Mouse (Mus musculus): ENCODE data around the gene Tgfb1. TPM values are rescaled to one million over a fixed set of nuclear protein-coding genes. Genes with fewer than 3 reads are reported as not detected.

The Tgfb1 gene
- polyA plus RNA-seq, 1 experiment from 2014 or later: 0.54 TPM

GRCm38 (mm10) chr7:25707581-25708292, 20.9 kb downstream of the Tgfb1 start:
- Histone ChIP-seq H3K4me1 (replicated peaks; ENCODE audit: control insufficient read depth, insufficient read depth, low read length) (peaks cover 16% of the 10 kb centered on the region), H3K4me2 (ENCODE audit: low read length) (no peak overlapping the region), H3K9me3 (ENCODE audit: control insufficient read depth, low read length) (no peaks in the 10 kb centered on the region), H3K36me3 (ENCODE audit: control insufficient read depth, insufficient read depth) (peaks cover 3% of the 10 kb centered on the region; the same call in 1 of the 2 replicates), H3K27ac (ENCODE audit: low read length) (no peak overlapping the region), H3K9ac (replicated peaks; ENCODE audit: low read depth, low read length) (no peak overlapping the region), H3K4me3 (replicated peaks; ENCODE audit: low read length) (no peak overlapping the region), H3K27me3 (replicated peaks; ENCODE audit: control insufficient read depth, insufficient read depth, low read length) (0 out of 2 replicates have a peak, but pooled peaks cover 5% of the 10 kb centered on the region)
- 71% methylated on average over 15 of the region's 15 CpGs for WGBS
- no peak for ATAC-seq

DNA sequence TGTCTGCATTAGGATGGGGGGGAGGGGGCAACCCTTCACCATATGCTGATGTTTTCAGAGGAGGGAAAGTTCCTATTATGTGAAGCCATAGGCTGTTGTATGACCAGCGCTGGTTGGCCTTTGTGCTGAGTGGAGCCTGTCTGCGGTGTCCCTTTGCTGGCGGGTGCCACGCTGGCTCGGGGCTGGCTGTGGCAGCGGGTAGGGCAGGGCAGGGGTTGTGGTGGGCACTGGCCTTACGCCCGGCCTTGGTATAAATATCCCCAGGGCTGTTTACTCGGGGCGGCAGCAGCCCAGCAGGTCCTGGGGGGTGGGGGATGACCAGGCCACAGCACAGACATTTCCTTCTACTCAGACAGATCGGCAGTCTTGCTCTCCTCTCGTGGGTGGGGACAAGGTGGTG, 23.2 kb downstream of the Tgfb1 start:
- peak overlapping the region; percentile 15; the same call in 1 of the 2 replicates for H3K9ac ChIP-seq (replicated peaks; ENCODE audit: low read depth, low read length)
- H3K4me2 ChIP-seq (ENCODE audit: low read length): no peak overlapping the region
- peak; percentile 47; the same call in 1 of the 2 replicates for ATAC-seq
- no peak overlapping the region for H3K27ac ChIP-seq (ENCODE audit: low read length)
- no peaks in the 10 kb centered on the region for H3K27me3 ChIP-seq (replicated peaks; ENCODE audit: control insufficient read depth, insufficient read depth, low read length)
- peaks cover 23% of the 10 kb centered on the region for H3K36me3 ChIP-seq (ENCODE audit: control insufficient read depth, insufficient read depth)
- H3K9me3 ChIP-seq (ENCODE audit: control insufficient read depth, low read length): no peaks in the 10 kb centered on the region
- no peak overlapping the region for H3K4me3 ChIP-seq (replicated peaks; ENCODE audit: low read length)
- peaks cover 11% of the 10 kb centered on the region for H3K4me1 ChIP-seq (replicated peaks; ENCODE audit: control insufficient read depth, insufficient read depth, low read length)
- WGBS: 11% methylated on average over 12 of the region's 12 CpGs

- Histone ChIP-seq H3K4me1 (replicated peaks; ENCODE audit: control insufficient read depth, insufficient read depth, low read length) (peaks cover 9% of the 10 kb centered on the region), H3K36me3 (ENCODE audit: control insufficient read depth, insufficient read depth) (peaks cover 26% of the 10 kb centered on the region), H3K27ac (ENCODE audit: low read length) (no peak overlapping the region), H3K9ac (replicated peaks; ENCODE audit: low read depth, low read length) (peak overlapping the region; percentile 15; the same call in 1 of the 2 replicates), H3K4me2 (ENCODE audit: low read length) (no peak overlapping the region), H3K27me3 (replicated peaks; ENCODE audit: control insufficient read depth, insufficient read depth, low read length) (no peaks in the 10 kb centered on the region), H3K4me3 (replicated peaks; ENCODE audit: low read length) (no peak overlapping the region), H3K9me3 (ENCODE audit: control insufficient read depth, low read length) (no peaks in the 10 kb centered on the region)
- peak; percentile 24; the same call in 1 of the 2 replicates for ATAC-seq
- 4% methylated on average over 7 of the region's 7 CpGs for WGBS
Measured at GRCm38 (mm10) chr7:25710519-25711130, 23.8 kb downstream of the Tgfb1 start.

- no peaks in the 10 kb centered on the region for H3K27me3 ChIP-seq (replicated peaks; ENCODE audit: control insufficient read depth, insufficient read depth, low read length)
- no peaks in the 10 kb centered on the region for H3K9me3 ChIP-seq (ENCODE audit: control insufficient read depth, low read length)
- no peak overlapping the region for H3K4me3 ChIP-seq (replicated peaks; ENCODE audit: low read length)
- ATAC-seq: no peak
- WGBS: 74% methylated on average over 5 of the region's 5 CpGs
- no peak overlapping the region for H3K9ac ChIP-seq (replicated peaks; ENCODE audit: low read depth, low read length)
- peaks cover 9% of the 10 kb centered on the region for H3K4me1 ChIP-seq (replicated peaks; ENCODE audit: control insufficient read depth, insufficient read depth, low read length)
- H3K4me2 ChIP-seq (ENCODE audit: low read length): no peak overlapping the region
- H3K36me3 ChIP-seq (ENCODE audit: control insufficient read depth, insufficient read depth): peaks cover 30% of the 10 kb centered on the region
- H3K27ac ChIP-seq (ENCODE audit: low read length): no peak overlapping the region
Measured at GRCm38 (mm10) chr7:25711165-25711564, 24.4 kb downstream of the Tgfb1 start.

GRCm38 (mm10) chr7:25711731-25712197, 25.0 kb downstream of the Tgfb1 start:
- H3K27me3 ChIP-seq (replicated peaks; ENCODE audit: control insufficient read depth, insufficient read depth, low read length): no peaks in the 10 kb centered on the region
- ATAC-seq: no peak
- H3K27ac ChIP-seq (ENCODE audit: low read length): no peak overlapping the region
- no peak overlapping the region for H3K9ac ChIP-seq (replicated peaks; ENCODE audit: low read depth, low read length)
- H3K4me1 ChIP-seq (replicated peaks; ENCODE audit: control insufficient read depth, insufficient read depth, low read length): peaks cover 9% of the 10 kb centered on the region
- H3K4me2 ChIP-seq (ENCODE audit: low read length): no peak overlapping the region
- 50% methylated on average over 7 of the region's 7 CpGs for WGBS
- H3K9me3 ChIP-seq (ENCODE audit: control insufficient read depth, low read length): no peaks in the 10 kb centered on the region
- H3K4me3 ChIP-seq (replicated peaks; ENCODE audit: low read length): no peak overlapping the region
- H3K36me3 ChIP-seq (ENCODE audit: control insufficient read depth, insufficient read depth): peaks cover 30% of the 10 kb centered on the region

DNA sequence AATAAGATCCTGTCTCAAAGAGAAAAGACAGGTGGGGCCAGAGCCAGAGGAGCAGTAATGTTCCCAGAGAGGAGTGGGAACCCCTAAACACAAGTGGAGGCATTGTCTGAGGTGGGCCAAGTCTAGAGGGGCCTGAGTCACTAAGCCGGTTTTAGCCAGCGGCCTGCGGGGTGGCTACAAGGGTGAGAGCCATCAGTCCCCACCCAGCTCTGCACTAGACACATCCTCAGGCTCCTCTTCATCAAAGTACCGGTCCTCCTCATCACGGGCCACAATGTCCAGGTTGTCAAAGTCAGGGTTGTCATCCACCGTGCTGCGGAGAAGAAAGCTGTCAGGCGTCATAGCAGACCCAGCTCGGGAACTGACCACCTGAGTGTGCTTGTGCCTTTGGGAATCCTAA, 26.0 kb downstream of the Tgfb1 start:
- 91% methylated on average over 9 of the region's 9 CpGs for WGBS
- Histone ChIP-seq H3K27ac (ENCODE audit: low read length) (no peak overlapping the region), H3K4me1 (replicated peaks; ENCODE audit: control insufficient read depth, insufficient read depth, low read length) (peaks cover 15% of the 10 kb centered on the region), H3K36me3 (ENCODE audit: control insufficient read depth, insufficient read depth) (peaks cover 30% of the 10 kb centered on the region), H3K27me3 (replicated peaks; ENCODE audit: control insufficient read depth, insufficient read depth, low read length) (no peaks in the 10 kb centered on the region), H3K4me3 (replicated peaks; ENCODE audit: low read length) (no peak overlapping the region), H3K4me2 (ENCODE audit: low read length) (no peak overlapping the region), H3K9ac (replicated peaks; ENCODE audit: low read depth, low read length) (no peak overlapping the region), H3K9me3 (ENCODE audit: control insufficient read depth, low read length) (no peaks in the 10 kb centered on the region)
- no peak for ATAC-seq

DNA sequence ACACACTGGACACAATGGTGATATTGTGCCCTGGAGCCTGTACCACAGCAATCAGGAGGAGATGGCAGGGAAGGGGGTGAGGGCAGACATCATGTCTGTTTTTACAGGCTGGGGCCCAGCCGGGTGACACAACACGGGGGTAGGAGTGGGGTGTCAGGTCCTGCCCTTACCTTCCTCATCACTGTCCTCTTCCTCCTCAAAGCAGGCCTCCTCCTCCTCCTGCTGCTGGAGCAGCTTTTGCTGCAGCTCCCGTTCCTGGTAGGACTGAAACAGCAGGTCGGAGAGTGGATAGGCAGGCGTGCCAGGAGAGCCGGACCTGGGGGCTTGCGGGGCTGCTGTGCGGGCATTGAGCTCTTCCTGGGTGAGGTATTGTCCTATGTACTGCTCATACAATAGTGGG, 27.8 kb downstream of the Tgfb1 start:
- no peak overlapping the region for H3K27ac ChIP-seq (ENCODE audit: low read length)
- no peaks in the 10 kb centered on the region for H3K27me3 ChIP-seq (replicated peaks; ENCODE audit: control insufficient read depth, insufficient read depth, low read length)
- no peak overlapping the region for H3K4me2 ChIP-seq (ENCODE audit: low read length)
- H3K4me1 ChIP-seq (replicated peaks; ENCODE audit: control insufficient read depth, insufficient read depth, low read length): peaks cover 26% of the 10 kb centered on the region
- 93% methylated on average over 8 of the region's 8 CpGs for WGBS
- no peak overlapping the region for H3K9ac ChIP-seq (replicated peaks; ENCODE audit: low read depth, low read length)
- H3K9me3 ChIP-seq (ENCODE audit: control insufficient read depth, low read length): no peaks in the 10 kb centered on the region
- peaks cover 30% of the 10 kb centered on the region for H3K36me3 ChIP-seq (ENCODE audit: control insufficient read depth, insufficient read depth)
- H3K4me3 ChIP-seq (replicated peaks; ENCODE audit: low read length): no peak overlapping the region
- ATAC-seq: no peak

- Histone ChIP-seq H3K4me3 (replicated peaks; ENCODE audit: low read length) (no peak overlapping the region), H3K9me3 (ENCODE audit: control insufficient read depth, low read length) (no peaks in the 10 kb centered on the region), H3K9ac (replicated peaks; ENCODE audit: low read depth, low read length) (no peak overlapping the region), H3K27ac (ENCODE audit: low read length) (no peak overlapping the region), H3K4me2 (ENCODE audit: low read length) (no peak overlapping the region), H3K4me1 (replicated peaks; ENCODE audit: control insufficient read depth, insufficient read depth, low read length) (peaks cover 19% of the 10 kb centered on the region), H3K27me3 (replicated peaks; ENCODE audit: control insufficient read depth, insufficient read depth, low read length) (no peaks in the 10 kb centered on the region), H3K36me3 (ENCODE audit: control insufficient read depth, insufficient read depth) (peaks cover 31% of the 10 kb centered on the region)
- ATAC-seq: no peak
- 97% methylated on average over 22 of the region's 22 CpGs for WGBS
Measured at GRCm38 (mm10) chr7:25715731-25716271, 29.0 kb downstream of the Tgfb1 start.

- WGBS: 83% methylated on average over 3 of the region's 3 CpGs
- ATAC-seq: no peak
- H3K9me3 ChIP-seq (ENCODE audit: control insufficient read depth, low read length): no peaks in the 10 kb centered on the region
- no peak overlapping the region for H3K4me2 ChIP-seq (ENCODE audit: low read length)
- no peak overlapping the region for H3K27ac ChIP-seq (ENCODE audit: low read length)
- no peak overlapping the region for H3K4me3 ChIP-seq (replicated peaks; ENCODE audit: low read length)
- H3K36me3 ChIP-seq (ENCODE audit: control insufficient read depth, insufficient read depth): peaks cover 35% of the 10 kb centered on the region
- no peak overlapping the region for H3K9ac ChIP-seq (replicated peaks; ENCODE audit: low read depth, low read length)
- no peaks in the 10 kb centered on the region for H3K27me3 ChIP-seq (replicated peaks; ENCODE audit: control insufficient read depth, insufficient read depth, low read length)
- peaks cover 19% of the 10 kb centered on the region for H3K4me1 ChIP-seq (replicated peaks; ENCODE audit: control insufficient read depth, insufficient read depth, low read length)
Measured at GRCm38 (mm10) chr7:25717478-25717877, 30.7 kb downstream of the Tgfb1 start.
